Mouse (Mus musculus) layer of hippocampus, postnatal 36 days (tissue): ENCODE data around the gene Sebox. TPM values are rescaled to one million over a fixed set of nuclear protein-coding genes. Genes with fewer than 3 reads are reported as not detected.
"Not testable (repeated sequence)": the region's sequence is repeated elsewhere in the genome, so short reads cannot be mapped to it uniquely, and the experiment has no call there.

Experiments
- DNase-seq, 2 experiments: peaks; one replicate each; pipeline ENCODE4 v3.0.0; 2022
- total RNA-seq, 2 experiments: library from RNA; stranded (reverse); gene quantifications; 2 replicates each; pipeline ENCODE4 v1.2.3; 2021

Sebox gene
- total RNA-seq, 2 experiments from 2014 or later: 4.5 to 4.9 TPM

GRCm38 (mm10) chr11:78497544-78498522 lies 5.4 kb upstream of the Sebox start, which contains the start of gene Sarm1:
Gene Sarm1, minus strand, starts transcription at chr11:78497754.
- peak; percentile 94 to 95 for DNase-seq

GRCm38 (mm10) chr11:78499004-78499403 lies 4.2 kb upstream of the Sebox start, which contains the start of gene Vtn:
Gene Vtn, plus strand, starts transcription at chr11:78499091.
- DNase-seq: no peak

- DNase-seq: no peak
These were observed 3.7 kb upstream of the Sebox start for GRCm38 (mm10) chr11:78499543-78499942.

GRCm38 (mm10) chr11:78500623-78501202 lies 2.5 kb upstream of the Sebox start:
- DNase-seq: no peak

GRCm38 (mm10) chr11:78501529-78501928 lies 1.7 kb upstream of the Sebox start:
- DNase-seq: no peak

GRCm38 (mm10) chr11:78505430-78505829 lies 2.2 kb downstream of the Sebox start:
- DNase-seq: no peak

- DNase-seq: no peak
These were observed 5.9 kb downstream of the Sebox start for GRCm38 (mm10) chr11:78509148-78509547.

- DNase-seq: peak; percentile 86 to 87
These were observed 9.0 kb downstream of the Sebox start, which contains the start of the genes Tmem199 and Poldip2 for GRCm38 (mm10) chr11:78512025-78512957. Gene Tmem199, minus strand, starts transcription at chr11:78512172. Gene Poldip2, plus strand, starts transcription at chr11:78512193.

GRCm38 (mm10) chr11:78513106-78513790 lies 10.0 kb downstream of the Sebox start:
- no peak for DNase-seq

- DNase-seq: no peak
These were observed 12.5 kb downstream of the Sebox start for GRCm38 (mm10) chr11:78515549-78516325.

GRCm38 (mm10) chr11:78518931-78519330 lies 15.7 kb downstream of the Sebox start:
- DNase-seq: no peak

GRCm38 (mm10) chr11:78521880-78522279 lies 18.6 kb downstream of the Sebox start:
- no peak for DNase-seq

- no peak for DNase-seq
These were observed 19.3 kb downstream of the Sebox start for GRCm38 (mm10) chr11:78522481-78522997.

GRCm38 (mm10) chr11:78523241-78523955 lies 20.2 kb downstream of the Sebox start:
- no peak for DNase-seq

- DNase-seq: no peak
These were observed 21.6 kb downstream of the Sebox start for GRCm38 (mm10) chr11:78524838-78525237.

GRCm38 (mm10) chr11:78528714-78529113 lies 25.5 kb downstream of the Sebox start:
- no peak for DNase-seq

- DNase-seq: no peak
These were observed 26.8 kb downstream of the Sebox start for GRCm38 (mm10) chr11:78530001-78530400.

- DNase-seq: no peak
These were observed 27.8 kb downstream of the Sebox start for GRCm38 (mm10) chr11:78531046-78531445.

GRCm38 (mm10) chr11:78531515-78531914 lies 28.3 kb downstream of the Sebox start:
- not testable (repeated sequence) for DNase-seq

GRCm38 (mm10) chr11:78534516-78534915 lies 31.3 kb downstream of the Sebox start:
- DNase-seq: no peak
